Mouse (Mus musculus): Measurements from ENCODE around the gene Ric8b.

Ric8b gene

GRCm38 (mm10) chr10:84960380-84960930, 43.0 kb downstream of the Ric8b start:
- no peak for DNase-seq (ENCODE audit: low spot score in 2 of 2)

GRCm38 (mm10) chr10:84963126-84963525, 45.7 kb downstream of the Ric8b start:
- DNase-seq (ENCODE audit: low spot score in 2 of 2): no peak

GRCm38 (mm10) chr10:84963726-84964125, 46.3 kb downstream of the Ric8b start:
- DNase-seq (ENCODE audit: low spot score in 2 of 2): no peak

- DNase-seq (ENCODE audit: low spot score in 2 of 2): no peak
Observed at GRCm38 (mm10) chr10:84966542-84966941, 49.1 kb downstream of the Ric8b start.

GRCm38 (mm10) chr10:84967645-84968044, 50.2 kb downstream of the Ric8b start:
- DNase-seq (ENCODE audit: low spot score in 2 of 2): no peak

GRCm38 (mm10) chr10:84968852-84969704, 51.7 kb downstream of the Ric8b start:
- DNase-seq (ENCODE audit: low spot score in 2 of 2): no peak

- no peak for DNase-seq (ENCODE audit: low spot score in 2 of 2)
Observed at GRCm38 (mm10) chr10:84975264-84975663, 57.8 kb downstream of the Ric8b start.

- DNase-seq (ENCODE audit: low spot score in 2 of 2): no peak
Observed at GRCm38 (mm10) chr10:84976588-84977351, 59.4 kb downstream of the Ric8b start.

GRCm38 (mm10) chr10:84980291-84980690, 62.9 kb downstream of the Ric8b start:
- DNase-seq (ENCODE audit: low spot score in 2 of 2): no peak

- no peak for DNase-seq (ENCODE audit: low spot score in 2 of 2)
Observed at GRCm38 (mm10) chr10:84981441-84981840, 64.0 kb downstream of the Ric8b start.

- no peak for DNase-seq (ENCODE audit: low spot score in 2 of 2)
Observed at GRCm38 (mm10) chr10:84982675-84983074, 65.3 kb downstream of the Ric8b start.

- peak in 1 of 2 experiments; percentile 28 for DNase-seq (ENCODE audit: low spot score in 2 of 2)
Observed at GRCm38 (mm10) chr10:84985956-84986355, 68.5 kb downstream of the Ric8b start.

GRCm38 (mm10) chr10:84987666-84988065, 70.2 kb downstream of the Ric8b start:
- no peak for DNase-seq (ENCODE audit: low spot score in 2 of 2)

GRCm38 (mm10) chr10:84988650-84989049, 71.2 kb downstream of the Ric8b start:
- no peak for DNase-seq (ENCODE audit: low spot score in 2 of 2)

GRCm38 (mm10) chr10:84994346-84994745, 76.9 kb downstream of the Ric8b start:
- no peak for DNase-seq (ENCODE audit: low spot score in 2 of 2)

GRCm38 (mm10) chr10:84994971-84995370, 77.6 kb downstream of the Ric8b start:
- DNase-seq (ENCODE audit: low spot score in 2 of 2): no peak

GRCm38 (mm10) chr10:84996366-84996765, 79.0 kb downstream of the Ric8b start:
- DNase-seq (ENCODE audit: low spot score in 2 of 2): no peak

- no peak for DNase-seq (ENCODE audit: low spot score in 2 of 2)
Observed at GRCm38 (mm10) chr10:84997571-84998224, 80.3 kb downstream of the Ric8b start.

- no peak for DNase-seq (ENCODE audit: low spot score in 2 of 2)
Observed at GRCm38 (mm10) chr10:84998225-84998579, 80.8 kb downstream of the Ric8b start.

- no peak for DNase-seq (ENCODE audit: low spot score in 2 of 2)
Observed at GRCm38 (mm10) chr10:85001920-85002319, 84.5 kb downstream of the Ric8b start.

GRCm38 (mm10) chr10:85003190-85004026, 86.0 kb downstream of the Ric8b start:
- DNase-seq (ENCODE audit: low spot score in 2 of 2): no peak

All from spleen, postnatal 14 days (tissue).